Mouse (Mus musculus): ENCODE measurements around the gene C87977.
"Not testable (repeated sequence)": the region's sequence is repeated elsewhere in the genome, so short reads cannot be mapped to it uniquely, and the experiment has no call there.

C87977 gene

GRCm38 (mm10) chr4:144213218-144213617, at the start of gene C87977:
Gene C87977, minus strand, starts transcription at chr4:144213318.
- DNase-seq (ENCODE audit: low spot score): not testable (repeated sequence)

- DNase-seq (ENCODE audit: low spot score): not testable (repeated sequence)
Observed at GRCm38 (mm10) chr4:144254768-144255167, 41.6 kb upstream of the C87977 start.

- DNase-seq (ENCODE audit: low spot score): no peak
Observed at GRCm38 (mm10) chr4:144190419-144190818, 22.7 kb downstream of the C87977 start, which contains the start of gene Oog2. Gene Oog2, plus strand, starts transcription at chr4:144190719.

GRCm38 (mm10) chr4:144162563-144162962, 50.6 kb downstream of the C87977 start, which contains the start of gene Oog3:
Gene Oog3, minus strand, starts transcription at chr4:144162663.
- DNase-seq (ENCODE audit: low spot score): no peak

Data from left cerebral cortex, adult 11 months (tissue).